Mouse (Mus musculus) T-helper 2 cell (primary cell): ENCODE results near the gene Jund.

Experiments
- in situ Hi-C: fragments of 300-600 bp; cut with MboI, MseI; formaldehyde crosslinking; loops from one replicate; pipeline ENCODE4 v1.15.1; 2025; ENCODE audit warnings: high pct_unique_total_duplicates

Jund gene

DNA sequence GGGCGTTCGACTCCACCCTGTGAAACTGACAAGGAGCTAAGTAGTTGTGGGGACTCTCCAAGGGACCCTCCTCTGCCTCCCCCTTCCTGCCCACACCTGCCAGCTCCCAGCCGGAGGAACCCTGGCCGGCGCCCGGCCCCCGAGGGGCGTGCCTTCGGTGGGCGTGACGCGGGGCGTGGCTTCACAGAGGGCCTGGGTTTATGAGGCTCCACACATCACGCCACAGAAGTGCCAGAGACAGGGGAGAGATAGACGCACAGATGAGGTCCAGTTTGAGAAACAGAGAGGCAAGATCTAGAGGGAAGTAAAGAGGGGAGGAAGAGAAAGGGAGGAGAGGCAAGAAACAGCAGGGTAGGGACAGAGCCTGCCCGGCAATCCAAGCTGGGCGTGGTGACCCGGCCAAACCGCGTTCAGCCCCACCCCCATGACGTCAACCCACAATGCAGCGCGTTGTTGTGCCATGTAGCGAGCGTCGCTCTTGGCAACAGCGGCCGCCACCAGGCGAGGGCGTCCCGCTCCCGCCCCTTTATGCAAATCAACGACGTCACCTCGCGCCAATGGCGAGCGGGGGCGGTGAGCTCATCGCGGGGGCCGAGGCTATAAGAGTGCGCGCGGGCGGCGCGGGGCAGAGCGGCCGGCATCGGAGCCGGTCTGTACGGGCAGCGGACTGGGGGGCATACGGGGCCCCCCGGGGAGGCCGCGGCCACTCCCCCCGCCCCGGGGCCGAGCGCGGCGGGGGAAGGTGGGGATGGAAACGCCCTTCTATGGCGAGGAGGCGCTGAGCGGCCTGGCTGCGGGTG lies at the start of gene Jund:
Jund (plus strand) TSS at position 640 of the 800 bp plus-strand sequence.
- in situ Hi-C loops: no loop called here

DNA sequence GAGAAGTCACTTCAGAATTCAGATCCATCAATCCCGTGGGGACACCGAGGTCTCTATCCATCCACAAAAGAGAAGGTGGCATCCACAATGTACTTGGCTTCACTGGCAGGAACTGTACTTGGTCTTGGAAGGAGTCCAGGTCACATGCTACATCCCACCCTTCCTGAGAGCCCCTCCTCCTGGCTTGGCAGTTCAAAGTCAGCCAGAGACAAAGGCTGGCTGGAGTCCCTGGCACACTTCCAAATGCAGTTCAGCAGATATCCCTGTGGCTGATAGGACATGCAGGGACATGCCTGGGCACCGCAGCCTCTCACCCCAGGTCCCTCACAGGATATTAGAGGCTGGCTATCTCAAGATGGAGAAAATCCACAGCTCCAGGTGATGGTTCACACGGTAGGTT lies 49.4 kb upstream of the Jund start:
- in situ Hi-C loops: no loop called here

GRCm38 (mm10) chr8:70650351-70650750 lies 48.4 kb upstream of the Jund start:
- in situ Hi-C loops: loop anchor here (25.0 kb wide), 1 partner anchor 1512 kb away; the partner anchor contains the start of gene Rab8a

DNA sequence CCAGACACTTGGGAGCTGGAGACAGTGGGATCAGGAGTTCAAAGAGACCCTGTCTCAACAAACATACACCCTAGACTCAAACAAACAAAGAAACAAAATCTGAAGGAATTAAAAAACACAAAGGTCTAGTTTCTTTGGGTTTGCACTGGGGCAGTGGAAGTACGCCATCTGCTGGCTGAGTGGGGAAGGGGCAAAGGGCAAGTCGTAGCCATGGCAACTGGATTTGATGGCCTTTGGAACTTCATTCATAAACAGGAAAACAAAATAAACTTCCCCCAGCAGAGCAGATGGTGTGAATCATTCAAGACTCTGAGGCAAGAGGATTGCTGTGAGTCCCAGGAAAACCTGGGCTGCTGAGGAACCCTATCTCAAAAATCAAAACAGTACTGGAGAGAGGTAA lies 45.5 kb upstream of the Jund start:
- in situ Hi-C loops: loop anchor here (25.0 kb wide), 1 partner anchor 1509 kb away; the partner anchor contains the start of gene Rab8a

- in situ Hi-C loops: loop anchor here (25.0 kb wide), 1 partner anchor 1508 kb away; the partner anchor contains the start of gene Rab8a
Observed at GRCm38 (mm10) chr8:70654121-70654520, 44.6 kb upstream of the Jund start.

DNA sequence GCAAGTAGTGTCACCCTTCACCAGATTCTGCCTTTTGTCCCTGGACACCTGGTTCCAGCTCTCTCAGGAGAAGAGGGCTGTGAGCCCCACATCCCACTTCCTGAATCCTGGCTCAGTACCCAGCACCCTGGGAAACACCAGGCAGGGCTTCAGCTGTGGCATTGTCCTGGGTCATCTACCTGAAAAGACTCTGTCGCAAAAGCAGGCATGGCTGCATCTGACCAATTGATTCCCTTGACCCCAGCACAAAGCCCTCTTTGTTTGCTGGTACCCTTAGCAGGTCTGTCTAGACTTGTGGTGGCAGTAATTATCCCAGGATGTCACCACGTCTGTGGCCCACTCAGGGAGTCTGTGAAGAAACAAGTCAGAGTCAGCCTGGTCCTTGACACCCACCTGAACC lies 43.3 kb upstream of the Jund start:
- in situ Hi-C loops: loop anchor here (25.0 kb wide), 1 partner anchor 1507 kb away; the partner anchor contains the start of gene Rab8a

- in situ Hi-C loops: loop anchor here (25.0 kb wide), 1 partner anchor 1506 kb away; the partner anchor contains the start of gene Rab8a
Observed at GRCm38 (mm10) chr8:70656193-70656790, 42.5 kb upstream of the Jund start.

DNA sequence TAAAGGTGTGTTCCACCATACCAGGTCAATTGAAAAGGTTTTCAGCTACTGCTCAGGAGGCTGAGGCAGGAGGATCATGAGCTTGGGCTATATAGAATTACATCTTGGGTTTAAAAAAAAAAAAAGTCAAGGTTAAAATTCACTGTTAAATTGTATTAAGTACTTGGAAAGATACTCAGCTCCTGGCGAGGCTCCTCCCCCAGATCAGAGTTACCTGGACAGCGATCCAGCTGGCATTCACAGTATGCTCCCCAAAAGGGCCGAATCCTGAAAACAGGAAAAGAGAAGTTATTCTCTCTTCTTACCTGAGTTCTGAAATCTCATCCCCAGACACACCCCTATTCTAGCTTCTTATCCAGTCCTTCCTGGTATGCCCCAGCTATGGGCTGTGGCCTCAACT lies 41.5 kb upstream of the Jund start:
- in situ Hi-C loops: loop anchor here (25.0 kb wide), 1 partner anchor 1505 kb away; the partner anchor contains the start of gene Rab8a

DNA sequence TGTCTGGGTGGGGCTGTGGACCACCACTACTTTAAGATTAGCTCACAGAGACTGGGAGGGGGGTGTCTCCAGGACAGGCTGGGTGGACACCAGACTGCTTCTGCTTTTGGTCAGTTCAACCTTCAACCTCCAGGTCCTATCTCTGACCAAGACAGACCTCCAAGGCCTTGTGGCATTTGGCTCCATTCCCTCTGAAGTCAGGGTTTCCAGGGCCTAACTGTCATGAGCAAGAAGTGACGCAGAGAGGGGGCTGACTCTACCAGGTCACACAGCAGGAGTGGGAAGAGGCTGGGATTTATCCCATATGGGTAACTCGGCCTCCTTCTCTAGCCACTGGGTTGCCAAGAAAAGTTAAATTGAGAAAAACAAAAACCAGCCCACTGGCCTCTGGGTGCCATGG lies 41.0 kb upstream of the Jund start:
- in situ Hi-C loops: loop anchor here (25.0 kb wide), 1 partner anchor 1505 kb away; the partner anchor contains the start of gene Rab8a

- in situ Hi-C loops: loop anchor here (25.0 kb wide), 1 partner anchor 1503 kb away; the partner anchor contains the start of gene Rab8a
Observed at GRCm38 (mm10) chr8:70658897-70659603, 39.7 kb upstream of the Jund start.

- in situ Hi-C loops: loop anchor here (5.0 to 25.0 kb wide), 2 partner anchors 53 to 1503 kb away; partner anchors contain the start of gene Rab8a
Observed at GRCm38 (mm10) chr8:70659604-70660272, 39.0 kb upstream of the Jund start.

- in situ Hi-C loops: loop anchor here (5.0 to 25.0 kb wide), 2 partner anchors 52 to 1502 kb away; partner anchors contain the start of gene Rab8a
Observed at GRCm38 (mm10) chr8:70660273-70660725, 38.5 kb upstream of the Jund start, which contains the start of gene Pgpep1. Gene Pgpep1, minus strand, starts transcription at chr8:70660388.

GRCm38 (mm10) chr8:70663691-70664090 lies 35.1 kb upstream of the Jund start:
- in situ Hi-C loops: loop anchor here (5.0 to 25.0 kb wide), 2 partner anchors 49 to 1499 kb away; partner anchors contain the start of gene Rab8a

DNA sequence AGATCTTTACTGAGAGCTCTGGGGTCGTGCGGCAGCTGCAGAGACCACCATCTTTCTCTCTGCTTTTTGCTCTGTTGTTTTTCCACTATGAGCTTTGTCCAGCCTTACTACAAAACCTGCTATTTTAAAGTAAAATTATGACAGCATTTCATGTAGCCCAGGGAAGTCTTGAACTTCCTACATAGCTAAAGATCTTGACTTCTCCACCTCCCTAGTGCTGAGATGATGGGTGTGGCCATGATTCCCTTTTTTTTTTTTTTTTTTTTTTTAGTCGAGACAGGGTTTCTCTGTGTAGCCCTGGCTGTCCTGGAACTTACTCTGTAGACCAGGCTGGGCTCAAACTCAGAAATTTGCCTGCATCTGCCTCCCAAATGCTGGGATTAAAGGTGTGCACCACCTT lies 34.1 kb upstream of the Jund start:
- in situ Hi-C loops: loop anchor here (5.0 to 25.0 kb wide), 2 partner anchors 48 to 1498 kb away; partner anchors contain the start of gene Rab8a

DNA sequence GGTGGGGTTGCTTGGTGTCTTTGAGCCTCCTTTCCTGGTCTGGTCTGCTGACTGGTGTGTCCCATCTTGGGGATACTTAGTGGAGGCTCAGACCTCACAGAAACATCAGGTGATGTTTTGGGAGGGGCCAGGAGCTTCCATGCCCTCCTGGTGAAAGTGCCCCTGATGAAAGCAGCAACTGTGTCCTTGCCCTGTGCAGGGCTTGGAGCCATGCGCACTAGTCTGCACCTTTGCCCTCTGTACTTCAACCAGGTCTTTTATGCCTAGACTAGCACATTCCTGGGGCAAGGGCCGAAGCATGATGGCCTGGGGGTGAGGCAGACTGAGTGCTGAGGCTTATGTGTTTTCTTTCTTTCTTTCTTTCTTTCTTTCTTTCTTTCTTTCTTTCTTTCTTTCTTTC lies 33.1 kb upstream of the Jund start:
- in situ Hi-C loops: loop anchor here (25.0 kb wide), 1 partner anchor 1497 kb away; the partner anchor contains the start of gene Rab8a

GRCm38 (mm10) chr8:70667071-70667470 lies 31.7 kb upstream of the Jund start:
- in situ Hi-C loops: loop anchor here (25.0 kb wide), 1 partner anchor 1495 kb away; the partner anchor contains the start of gene Rab8a

DNA sequence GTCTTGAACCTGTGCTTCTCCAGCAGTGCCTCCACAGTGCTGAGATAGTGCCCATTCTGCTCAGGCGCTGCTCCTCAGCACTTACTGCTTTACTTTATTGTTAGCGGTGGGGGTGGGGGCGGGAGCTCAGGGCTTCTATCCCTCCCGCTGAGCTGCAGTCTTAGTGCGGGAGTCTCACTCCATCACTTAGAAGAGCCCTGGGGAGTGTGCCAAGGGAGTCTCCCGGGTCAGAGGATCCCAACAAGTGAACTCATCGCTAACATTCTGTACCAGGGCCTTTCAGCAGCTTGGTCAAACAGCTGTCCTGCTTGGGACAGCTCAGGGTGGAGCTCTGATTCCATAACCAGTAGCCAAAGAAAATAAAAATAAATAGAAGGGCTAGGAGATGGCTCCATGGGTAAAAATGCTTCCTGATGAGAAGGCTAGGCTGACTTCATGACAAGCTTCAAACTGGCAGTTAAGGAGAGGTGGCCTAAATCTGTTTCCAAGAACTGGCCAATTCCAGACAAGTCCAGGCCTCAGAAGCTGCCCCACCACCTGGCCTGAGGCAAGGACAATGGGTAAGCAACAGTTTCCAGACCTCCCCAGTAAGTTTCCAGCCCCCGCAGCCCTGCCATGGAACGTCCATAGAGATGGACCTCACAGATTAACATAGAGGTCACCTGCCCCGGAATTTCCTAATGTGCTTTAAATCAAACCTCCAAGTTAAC lies 27.0 kb upstream of the Jund start:
- in situ Hi-C loops: loop anchor here (5.0 to 25.0 kb wide), 2 partner anchors 816 to 1491 kb away; partner anchors contain the start of genes Ano8, Gtpbp3 and Rab8a

DNA sequence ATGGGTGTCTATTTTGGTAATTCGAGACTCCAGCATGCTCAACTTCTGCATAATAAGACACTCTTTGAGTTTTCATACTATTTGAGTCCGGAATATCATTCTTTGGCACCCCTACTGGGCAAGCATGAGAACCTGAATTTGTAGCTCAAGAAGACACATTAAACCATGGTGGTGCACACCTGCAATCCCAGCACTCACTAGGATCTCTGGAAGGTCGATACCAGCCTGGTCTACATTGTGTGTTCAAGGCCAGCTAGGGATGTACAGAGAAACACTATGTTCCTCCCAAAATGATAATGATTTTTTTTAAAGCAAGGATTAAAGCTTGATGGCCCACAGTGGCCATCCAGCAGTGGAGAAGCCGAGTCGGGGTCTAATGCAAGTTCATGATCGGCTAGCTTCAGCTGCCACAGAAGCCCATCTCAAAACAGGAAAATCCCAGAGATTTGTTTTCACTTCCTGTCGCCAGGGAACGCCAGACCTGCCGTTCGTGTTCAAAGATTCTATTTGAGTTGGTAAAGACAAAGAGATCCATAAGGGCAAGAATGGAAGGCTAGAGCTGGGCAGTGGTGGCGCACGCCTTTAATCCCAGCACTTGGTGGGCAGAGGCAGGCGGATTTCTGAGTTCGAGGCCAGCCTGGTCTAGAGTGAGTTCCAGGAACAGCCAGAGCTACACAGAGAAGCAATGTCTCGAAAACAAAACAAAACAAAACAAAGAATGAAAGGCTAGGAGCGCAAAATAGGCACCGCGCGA lies 26.2 kb upstream of the Jund start:
- in situ Hi-C loops: loop anchor here (5.0 to 25.0 kb wide), 2 partner anchors 815 to 1490 kb away; partner anchors contain the start of genes Ano8, Gtpbp3 and Rab8a
